Mouse (Mus musculus) G1E-ER4 (cell line): Measurements from ENCODE around the gene Wwc1. TPM values are rescaled to one million over a fixed set of nuclear protein-coding genes. Genes with fewer than 3 reads are reported as not detected.

Experiments used
- GATA1 ChIP-seq: IDR thresholded peaks from one replicate; pipeline ENCODE4 v1.8.0; 2012; ENCODE audit warnings: low read length, inconsistent platforms
- polyA plus RNA-seq: library from polyadenylated mRNA; stranded (reverse); fragments of >175 nt; gene quantifications from 2 replicates; pipeline ENCODE4 v1.2.3, GENCODE M21; 2012

The Wwc1 gene
- polyA plus RNA-seq, 1 experiment, result not detected

GRCm38 (mm10) chr11:35951058-35951726 lies 29.1 kb downstream of the Wwc1 start:
- TF ChIP-seq GATA1, result no peak

DNA sequence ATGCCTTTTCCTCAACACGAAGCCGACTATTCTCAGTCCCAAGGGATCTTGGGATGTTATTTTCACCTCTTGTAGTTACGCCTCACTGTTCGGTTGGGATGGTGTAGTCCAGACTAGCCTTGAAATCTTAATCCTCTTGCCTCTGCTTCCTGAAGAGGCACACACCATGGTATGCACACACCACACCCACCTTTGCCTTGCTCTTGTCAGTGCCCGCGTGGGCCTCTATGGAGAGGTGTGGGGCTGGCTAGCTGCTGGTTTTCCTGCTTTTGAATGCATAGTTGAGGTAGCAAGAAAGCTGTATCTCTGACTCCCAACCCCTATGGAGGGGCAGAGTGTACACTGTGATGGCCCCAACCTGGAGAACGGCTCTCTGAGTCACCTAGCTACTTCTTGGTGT lies 29.9 kb downstream of the Wwc1 start:
- no peak for TF ChIP-seq GATA1

GRCm38 (mm10) chr11:35950011-35950410 lies 30.3 kb downstream of the Wwc1 start:
- no peak for TF ChIP-seq GATA1

- no peak for TF ChIP-seq GATA1
Observed at GRCm38 (mm10) chr11:35948457-35948881, 31.9 kb downstream of the Wwc1 start.

DNA sequence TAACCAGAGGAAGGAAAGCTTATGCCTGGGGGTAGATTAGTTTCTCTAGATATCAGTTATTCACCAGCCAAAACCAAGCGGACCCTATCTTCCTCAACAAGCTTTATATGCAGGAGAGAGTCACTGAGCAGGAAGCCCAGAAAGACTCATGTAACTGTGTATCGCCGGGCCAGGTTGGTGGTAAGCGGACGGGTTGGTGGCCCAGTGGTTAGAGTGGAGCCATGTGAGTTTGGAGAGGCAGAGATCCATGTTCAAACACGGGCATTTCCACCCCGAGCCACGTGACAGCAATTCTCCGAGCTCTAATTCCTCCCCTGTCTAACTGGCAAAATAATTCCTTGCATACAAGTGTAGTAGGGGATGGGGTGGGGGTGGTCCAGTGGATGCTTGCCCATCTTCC lies 32.4 kb downstream of the Wwc1 start:
- TF ChIP-seq GATA1, result no peak

- no peak for TF ChIP-seq GATA1
Observed at GRCm38 (mm10) chr11:35945187-35945586, 35.1 kb downstream of the Wwc1 start.

DNA sequence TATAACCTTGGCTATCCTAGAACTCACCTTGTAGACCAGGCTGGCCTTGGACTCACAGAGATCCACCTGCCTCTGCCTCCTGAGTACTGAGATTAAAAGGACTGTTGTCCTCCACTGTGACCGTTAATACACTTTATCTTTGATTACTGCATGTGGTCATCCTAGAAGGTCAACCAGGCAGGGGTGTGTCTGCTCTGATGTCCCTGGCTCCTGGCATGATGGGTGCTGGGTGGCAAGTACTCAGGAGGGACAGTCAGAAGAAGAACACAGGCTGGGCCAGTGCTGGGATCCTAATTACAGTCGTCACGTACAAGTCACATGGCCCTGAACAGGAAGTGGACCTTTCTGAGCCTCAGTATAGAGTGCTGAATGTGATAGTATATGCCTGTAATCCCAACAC lies 38.7 kb downstream of the Wwc1 start:
- no peak for TF ChIP-seq GATA1

DNA sequence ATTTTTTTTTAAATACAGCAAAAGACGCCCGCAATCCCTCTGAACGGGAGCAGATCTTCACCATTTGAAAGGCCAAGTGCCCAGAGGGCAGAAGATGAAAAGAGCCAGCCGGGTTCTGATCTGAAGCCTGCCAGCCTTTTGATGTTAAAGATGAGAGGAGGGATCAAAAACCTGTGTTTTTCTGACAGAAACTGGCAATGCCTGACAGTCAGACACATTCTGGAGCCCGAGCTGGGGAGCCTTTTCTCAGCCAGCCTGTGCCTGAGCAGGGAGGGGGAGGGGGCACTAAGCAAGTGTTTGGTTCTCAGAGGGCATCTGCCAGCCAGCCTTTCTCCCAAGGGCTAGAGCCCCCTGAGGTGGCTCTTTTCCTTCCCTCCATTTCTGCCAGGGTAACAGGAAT lies 39.3 kb downstream of the Wwc1 start:
- no peak for TF ChIP-seq GATA1

DNA sequence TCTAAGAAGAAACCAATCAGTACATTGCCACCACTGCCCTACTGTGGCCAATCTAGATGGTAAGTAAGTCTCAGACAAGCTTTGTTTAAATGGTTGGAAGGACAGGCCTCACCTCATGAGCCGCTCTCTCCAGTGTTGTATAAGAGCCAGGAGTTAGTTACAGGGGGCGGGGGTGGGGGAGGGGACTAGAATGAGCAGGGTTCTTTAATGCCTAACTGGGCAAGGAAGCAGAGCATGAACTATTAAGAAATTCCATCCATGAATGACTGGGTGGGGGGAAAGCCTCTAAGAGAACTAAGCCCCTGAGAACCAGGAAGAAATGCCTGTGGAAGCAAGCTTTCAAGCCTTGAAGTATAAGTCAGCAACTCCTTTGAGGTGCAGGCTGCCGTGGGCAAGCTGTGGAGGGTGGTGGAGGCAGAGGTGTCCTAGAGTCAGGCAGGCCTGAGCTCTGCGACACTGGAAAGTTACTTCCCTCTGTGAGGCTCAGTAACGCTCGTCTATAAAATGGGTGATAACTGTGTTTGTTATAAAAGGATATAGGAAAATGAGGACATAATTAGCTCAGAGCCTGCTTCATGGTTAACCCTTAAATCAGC lies 41.4 kb downstream of the Wwc1 start:
- no peak for TF ChIP-seq GATA1

DNA sequence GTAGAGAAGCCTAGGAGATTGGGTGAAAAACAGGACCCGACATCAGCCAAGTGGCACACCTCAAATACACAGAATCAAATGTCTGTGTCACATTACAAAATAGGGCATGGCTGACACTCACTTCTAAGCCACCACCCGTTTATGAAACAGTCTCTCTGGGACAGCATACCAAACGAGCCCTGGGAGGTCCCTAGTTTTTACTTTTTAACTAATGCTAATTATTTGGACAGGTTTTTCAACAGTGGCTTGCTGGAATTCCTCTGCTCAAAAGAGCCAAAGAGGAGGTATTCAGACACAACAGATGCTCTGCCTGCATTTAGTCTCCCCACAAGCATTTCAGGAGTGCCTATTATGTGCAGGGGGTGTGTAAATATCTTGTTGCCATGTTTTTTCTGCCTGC lies 44.7 kb downstream of the Wwc1 start:
- no peak for TF ChIP-seq GATA1

- no peak for TF ChIP-seq GATA1
Observed at GRCm38 (mm10) chr11:35935133-35935532, 45.2 kb downstream of the Wwc1 start.

GRCm38 (mm10) chr11:35933402-35934085 lies 46.8 kb downstream of the Wwc1 start:
- TF ChIP-seq GATA1, result no peak

GRCm38 (mm10) chr11:35932121-35932885 lies 48.0 kb downstream of the Wwc1 start:
- no peak for TF ChIP-seq GATA1

DNA sequence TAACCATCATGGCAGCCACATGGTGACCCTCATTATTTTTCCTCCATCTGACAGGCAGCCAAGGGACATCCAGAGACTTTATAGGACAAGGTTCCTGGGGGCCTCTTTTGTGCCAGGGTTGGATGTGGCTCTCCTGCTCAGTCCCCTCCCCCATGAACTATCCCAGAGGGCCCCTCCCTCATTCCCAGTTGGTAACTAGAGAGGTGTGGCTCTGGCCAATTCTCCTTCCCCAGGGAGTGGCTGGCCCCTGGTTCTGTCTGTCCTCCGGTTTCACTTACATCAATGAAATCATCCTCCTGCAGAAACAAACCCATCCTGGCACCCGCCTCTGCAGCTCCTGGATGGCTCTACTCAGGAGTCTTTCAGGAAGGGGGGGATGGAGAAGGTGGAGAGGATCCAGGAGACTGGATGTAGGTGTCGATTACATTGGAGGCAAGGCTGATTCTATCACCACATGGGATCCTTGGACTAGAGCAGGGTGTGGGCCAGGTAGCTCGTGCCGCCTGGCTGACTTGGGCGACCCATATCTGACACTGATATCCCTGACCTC lies 49.7 kb downstream of the Wwc1 start:
- no peak for TF ChIP-seq GATA1

DNA sequence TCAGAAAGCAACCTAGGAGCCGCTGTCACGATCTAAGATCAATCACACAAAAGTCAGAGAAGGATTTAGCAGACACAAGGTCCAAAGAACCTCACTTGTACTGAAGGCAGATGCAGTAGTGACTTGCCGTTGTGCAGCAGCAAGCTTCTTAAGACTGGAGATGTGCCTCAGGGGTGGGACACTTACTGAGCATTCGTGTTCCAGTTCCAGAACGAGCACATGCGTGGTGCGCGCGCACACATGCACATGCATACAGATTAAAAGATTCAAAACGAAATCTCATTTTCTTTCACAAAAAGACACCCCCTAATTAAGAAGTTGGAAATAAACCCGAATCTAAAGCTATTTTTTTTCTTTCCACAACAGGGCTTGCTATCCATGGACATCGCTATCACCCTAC lies 51.9 kb downstream of the Wwc1 start:
- TF ChIP-seq GATA1, result no peak

DNA sequence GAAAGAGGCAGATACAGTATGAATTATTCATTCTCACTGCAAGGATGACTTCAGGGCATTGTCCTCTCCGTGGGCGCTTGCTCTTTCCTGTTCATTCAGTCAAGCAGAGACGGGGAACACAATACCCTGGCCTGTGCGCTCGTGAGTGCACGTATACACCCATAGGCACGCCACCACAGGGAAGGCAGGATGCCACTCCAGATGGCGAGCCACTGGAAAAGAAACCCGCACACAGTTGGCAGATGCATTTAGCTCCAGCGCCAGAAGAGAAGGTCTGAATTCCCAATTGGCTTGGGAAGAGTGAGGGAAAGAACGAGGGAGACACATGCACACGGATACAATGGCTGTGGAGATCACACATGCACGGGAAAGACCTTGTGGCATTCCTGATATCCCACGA lies 53.0 kb downstream of the Wwc1 start:
- TF ChIP-seq GATA1, result no peak
